Mouse (Mus musculus) heart, adult 18-20 months (tissue): ENCODE results near the gene Gm37240. TPM values are rescaled to one million over a fixed set of nuclear protein-coding genes. Genes with fewer than 3 reads are reported as not detected.
A peak's percentile ranks its signal among the peaks of the same experiment; 100 is the strongest.

Source experiments
- DNase-seq, 2 experiments: peaks; one replicate each; pipeline ENCODE4 v3.0.0; 2021 to 2022; ENCODE audit warnings: mixed read lengths in 1 of 2
- microRNA-seq, 2 experiments: library from miRNA; unstranded; fragments of <30 nt; microRNA quantifications; one replicate each; pipeline ENCODE4 v1.2.0; 2022
- total RNA-seq, 2 experiments: library from RNA; stranded (reverse); gene quantifications; 2 replicates each; pipeline ENCODE4 v1.2.3; 2021

Gm37240 gene
- total RNA-seq, 2 experiments from 2014 or later = 30.0 to 39.3 TPM

- no peak for DNase-seq
Observed at GRCm38 (mm10) chr3:84471146-84471545, 1416.2 kb downstream of the Gm37240 start.

- no peak for DNase-seq
Observed at GRCm38 (mm10) chr3:84468111-84468453, 1419.2 kb downstream of the Gm37240 start.

GRCm38 (mm10) chr3:84467419-84468110 is 1419.8 kb downstream of the Gm37240 start:
- DNase-seq = peak in 1 of 2 experiments; percentile 21

GRCm38 (mm10) chr3:84465822-84466500 is 1421.4 kb downstream of the Gm37240 start:
- no peak for DNase-seq

DNA sequence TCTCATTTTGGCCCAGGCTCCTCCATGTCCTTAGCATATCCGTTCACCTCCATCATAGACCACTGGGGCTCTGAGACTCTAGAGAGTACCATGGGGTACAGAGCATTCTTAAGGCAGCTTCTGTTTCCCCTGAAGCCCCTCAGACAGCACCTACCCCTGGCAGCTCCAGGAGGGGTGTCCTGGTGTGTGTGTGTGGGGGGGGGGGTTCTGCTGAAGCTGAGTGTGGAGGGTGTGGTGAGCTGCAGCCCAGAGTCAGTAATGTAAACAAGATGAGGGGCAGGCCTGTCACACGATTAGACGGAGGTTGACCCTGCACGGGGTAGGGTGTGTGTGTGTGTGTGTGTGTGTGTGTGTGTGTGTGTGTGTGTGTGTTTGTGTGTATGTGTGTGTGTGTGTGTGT is 1425.6 kb downstream of the Gm37240 start:
- no peak for DNase-seq

DNA sequence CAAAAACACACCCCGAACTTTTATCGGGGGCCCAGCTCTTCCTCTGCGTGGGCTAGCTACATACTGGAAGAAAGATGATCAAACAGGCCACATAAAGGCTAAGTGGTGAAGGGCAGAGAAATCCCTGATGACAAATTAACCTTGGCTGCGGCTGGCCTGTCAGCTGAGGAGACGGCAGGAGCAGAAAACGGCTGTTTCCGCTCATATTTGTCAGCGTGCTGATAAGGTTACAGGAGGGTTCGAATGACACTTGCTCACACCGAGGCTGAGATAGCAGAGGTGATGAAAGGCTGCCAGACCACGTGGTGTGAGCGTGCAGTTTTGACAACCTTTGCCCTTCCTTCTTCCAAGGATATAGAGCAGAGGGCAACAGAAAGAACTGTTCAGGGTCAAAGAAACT is 1426.4 kb downstream of the Gm37240 start:
- DNase-seq = peak; percentile 38 to 43

DNA sequence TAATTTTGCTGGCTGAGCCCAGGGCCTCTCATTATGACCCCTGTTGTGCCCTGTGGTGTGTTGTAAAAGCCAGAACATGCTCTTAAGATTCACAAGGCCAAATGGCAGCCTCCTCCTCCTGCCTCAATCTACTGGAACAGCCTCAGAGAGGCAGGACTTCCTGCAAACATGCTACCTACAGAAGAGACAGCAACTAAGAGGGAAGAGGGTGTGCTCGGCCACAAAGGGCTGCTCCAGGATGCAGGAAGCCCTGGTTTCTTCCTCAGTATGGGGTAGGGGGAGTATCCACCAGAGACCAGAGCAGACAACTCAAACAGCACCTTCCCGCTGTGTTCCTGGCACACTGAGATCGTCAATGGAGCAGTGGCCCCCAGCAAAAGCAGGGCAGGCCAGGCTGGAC is 1426.8 kb downstream of the Gm37240 start:
- DNase-seq = no peak

DNA sequence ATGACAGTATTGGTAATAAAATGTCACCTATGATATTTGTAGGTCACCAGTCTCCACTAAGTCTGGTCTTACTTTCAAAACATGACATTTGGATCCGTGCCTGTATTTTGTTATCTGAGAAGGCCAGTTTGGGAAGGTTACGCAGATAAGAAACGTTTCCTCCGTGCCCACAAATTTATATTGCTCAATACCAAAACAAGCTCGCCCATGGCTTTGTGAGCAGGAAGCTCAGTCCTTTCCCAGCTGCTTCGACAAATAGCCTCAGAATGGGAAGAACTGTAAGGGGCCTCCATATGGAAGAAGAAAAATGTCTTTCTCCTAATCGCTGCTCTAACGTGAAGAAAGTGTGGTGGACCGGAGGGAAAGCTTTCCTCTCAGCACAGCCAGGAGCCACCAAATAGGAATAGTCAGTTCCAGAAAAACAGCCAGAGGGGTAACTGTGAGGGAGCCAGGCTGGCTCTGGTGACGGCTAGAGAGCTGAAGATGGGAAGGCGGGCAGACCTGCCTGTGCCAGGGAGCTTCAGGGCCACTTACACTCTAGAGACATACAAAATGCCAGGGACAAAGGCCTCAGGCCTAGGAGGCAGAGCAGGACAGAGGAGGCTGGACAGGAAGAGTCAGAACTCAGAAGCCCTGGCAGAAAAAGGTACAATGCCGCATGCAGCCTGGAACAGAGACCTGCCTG is 1431.4 kb downstream of the Gm37240 start:
- peak in 1 of 2 experiments; percentile 30 for DNase-seq

DNA sequence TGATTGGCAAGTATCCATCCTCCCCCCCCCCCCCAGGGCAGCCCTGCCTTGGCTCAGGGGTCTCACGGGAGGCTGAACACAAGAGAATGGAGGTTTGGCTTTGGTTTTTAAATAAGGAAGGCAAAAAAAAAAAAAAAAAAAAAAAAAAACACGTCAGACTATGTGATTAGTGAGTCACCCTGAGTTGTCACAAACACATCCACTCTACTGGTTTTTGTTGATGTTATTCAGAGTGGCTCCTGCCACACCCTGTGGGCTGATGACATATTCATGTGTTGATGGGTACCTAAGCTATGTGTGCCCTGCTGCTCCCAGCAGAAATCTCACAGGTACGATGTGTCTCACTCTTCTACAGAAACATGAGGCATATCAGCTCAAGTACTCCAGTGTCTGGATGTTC is 1436.7 kb downstream of the Gm37240 start:
- no peak for DNase-seq

DNA sequence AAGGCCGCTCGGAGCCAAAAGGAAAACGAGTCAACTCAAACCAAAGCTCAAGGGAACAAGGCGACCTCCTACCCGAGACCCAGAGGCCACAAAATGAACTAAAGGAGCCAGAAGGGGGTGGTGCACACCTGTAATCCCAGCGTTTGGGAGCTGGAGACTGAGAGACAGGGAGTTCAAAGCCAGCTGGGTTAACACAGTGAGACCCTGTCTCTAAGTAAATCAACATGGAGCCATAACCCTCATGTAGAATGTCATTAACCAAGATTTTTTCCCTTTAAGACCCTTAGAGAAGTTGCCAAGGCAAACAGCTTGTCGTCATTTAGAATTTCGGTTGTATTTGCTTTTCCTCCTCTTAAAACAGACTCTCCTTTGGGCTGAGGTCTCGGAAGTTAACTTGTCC is 1438.3 kb downstream of the Gm37240 start:
- DNase-seq = no peak

GRCm38 (mm10) chr3:84447803-84448202 is 1439.5 kb downstream of the Gm37240 start:
- no peak for DNase-seq

Small RNA genes lying within 50 kb of the gene (microRNA-seq; reads per million reads assigned to microRNA genes)
- gene Mir466k = 0 reads per million in 2 experiments

Other genes with a start within 250 kb of the Gm37240 start
- gene Fam160a1, start 70.2 kb downstream of the Gm37240 start, total RNA-seq = 10 to 100 TPM; 47.6 to 48.0 TPM
- 1 to 10 TPM; 8.1 to 8.6 TPM for gene Glt28d2, start within 50 bp of the Gm37240 start, total RNA-seq
- gene Sh3d19, start 83.6 kb upstream of the Gm37240 start, total RNA-seq = 10 to 100 TPM; 15.4 to 18.2 TPM
- gene Prss48, start 115.0 kb upstream of the Gm37240 start, total RNA-seq = not detected